Mouse (Mus musculus): ENCODE results near the gene Mdm4. TPM values are rescaled to one million over a fixed set of nuclear protein-coding genes. Genes with fewer than 3 reads are reported as not detected.
"Not testable (repeated sequence)": the region's sequence is repeated elsewhere in the genome, so short reads cannot be mapped to it uniquely, and the experiment has no call there.

Mdm4 gene
- polyA plus RNA-seq, 1 experiment from 2014 or later = 35.7 TPM

GRCm38 (mm10) chr1:133048690-133049089 lies 18.3 kb upstream of the Mdm4 start:
- 31% methylated on average over 2 of the region's 2 CpGs for WGBS
- no peaks in the 10 kb centered on the region for H3K9me3 ChIP-seq (replicated peaks; ENCODE audit: control insufficient read depth, low read length)
- DNase-seq (ENCODE audit: low spot score) (no peak), ATAC-seq (replicated peaks; ENCODE audit: insufficient number of reproducible peaks, low FRiP score, low TSS enrichment, low read depth) (no peak)
- H3K9ac ChIP-seq (replicated peaks; ENCODE audit: low read length) = no peak overlapping the region
- H3K4me1 ChIP-seq (ENCODE audit: control insufficient read depth, insufficient read depth, low read length) = peaks cover 6% of the 10 kb centered on the region
- no peak overlapping the region for H3K27ac ChIP-seq (replicated peaks; ENCODE audit: low read depth, low read length)
- no peaks in the 10 kb centered on the region for H3K36me3 ChIP-seq (replicated peaks; ENCODE audit: control insufficient read depth, insufficient read depth, low read depth, low read length)
- no peaks in the 10 kb centered on the region for H3K27me3 ChIP-seq (ENCODE audit: control insufficient read depth, insufficient read depth, low read length)
- H3K4me3 ChIP-seq (ENCODE audit: low read depth, low read length) = no peak overlapping the region
- no peak overlapping the region for H3K4me2 ChIP-seq (ENCODE audit: low read depth, low read length)

GRCm38 (mm10) chr1:133047575-133047974 lies 17.2 kb upstream of the Mdm4 start:
- Histone ChIP-seq H3K36me3 (replicated peaks; ENCODE audit: control insufficient read depth, insufficient read depth, low read depth, low read length) (no peaks in the 10 kb centered on the region), H3K4me3 (ENCODE audit: low read depth, low read length) (peak overlapping the region; percentile 83), H3K27ac (replicated peaks; ENCODE audit: low read depth, low read length) (0 out of 2 replicates have a peak overlapping the region, but pooled peaks have one; percentile 5), H3K4me1 (ENCODE audit: control insufficient read depth, insufficient read depth, low read length) (peaks cover 6% of the 10 kb centered on the region), H3K4me2 (ENCODE audit: low read depth, low read length) (peak overlapping the region; percentile 91), H3K27me3 (ENCODE audit: control insufficient read depth, insufficient read depth, low read length) (no peaks in the 10 kb centered on the region), H3K9me3 (replicated peaks; ENCODE audit: control insufficient read depth, low read length) (no peaks in the 10 kb centered on the region), H3K9ac (replicated peaks; ENCODE audit: low read length) (peak overlapping the region; percentile 97; the same call in 1 of the 2 replicates)
- ATAC-seq (replicated peaks; ENCODE audit: insufficient number of reproducible peaks, low FRiP score, low TSS enrichment, low read depth) (no peak), DNase-seq (ENCODE audit: low spot score) (no peak)
- WGBS = 47% methylated on average over 8 of the region's 8 CpGs

GRCm38 (mm10) chr1:133046441-133046931 lies 16.1 kb upstream of the Mdm4 start:
- Histone ChIP-seq H3K4me2 (ENCODE audit: low read depth, low read length) (peak overlapping the region; percentile 91), H3K27ac (replicated peaks; ENCODE audit: low read depth, low read length) (peak overlapping the region; percentile 86), H3K9ac (replicated peaks; ENCODE audit: low read length) (peak overlapping the region; percentile 97), H3K36me3 (replicated peaks; ENCODE audit: control insufficient read depth, insufficient read depth, low read depth, low read length) (no peaks in the 10 kb centered on the region), H3K4me3 (ENCODE audit: low read depth, low read length) (peak overlapping the region; percentile 83), H3K9me3 (replicated peaks; ENCODE audit: control insufficient read depth, low read length) (no peaks in the 10 kb centered on the region), H3K4me1 (ENCODE audit: control insufficient read depth, insufficient read depth, low read length) (peaks cover 6% of the 10 kb centered on the region), H3K27me3 (ENCODE audit: control insufficient read depth, insufficient read depth, low read length) (no peaks in the 10 kb centered on the region)
- peak; percentile 57 for ATAC-seq (replicated peaks; ENCODE audit: insufficient number of reproducible peaks, low FRiP score, low TSS enrichment, low read depth)
- peak; percentile 62 for DNase-seq (ENCODE audit: low spot score)
- WGBS = under 1% methylated on average over 40 of the region's 40 CpGs

GRCm38 (mm10) chr1:133045861-133046440 lies 15.6 kb upstream of the Mdm4 start:
- Histone ChIP-seq H3K4me2 (ENCODE audit: low read depth, low read length) (peak overlapping the region; percentile 91), H3K36me3 (replicated peaks; ENCODE audit: control insufficient read depth, insufficient read depth, low read depth, low read length) (no peaks in the 10 kb centered on the region), H3K4me1 (ENCODE audit: control insufficient read depth, insufficient read depth, low read length) (peaks cover 6% of the 10 kb centered on the region), H3K27ac (replicated peaks; ENCODE audit: low read depth, low read length) (peak overlapping the region; percentile 86), H3K9me3 (replicated peaks; ENCODE audit: control insufficient read depth, low read length) (no peaks in the 10 kb centered on the region), H3K27me3 (ENCODE audit: control insufficient read depth, insufficient read depth, low read length) (no peaks in the 10 kb centered on the region), H3K9ac (replicated peaks; ENCODE audit: low read length) (peak overlapping the region; percentile 97), H3K4me3 (ENCODE audit: low read depth, low read length) (peak overlapping the region; percentile 83)
- ATAC-seq (replicated peaks; ENCODE audit: insufficient number of reproducible peaks, low FRiP score, low TSS enrichment, low read depth) (peak; percentile 89), DNase-seq (ENCODE audit: low spot score) (peak; percentile 82)
- under 1% methylated on average over 57 of the region's 71 CpGs for WGBS

GRCm38 (mm10) chr1:133045011-133045860 lies 14.9 kb upstream of the Mdm4 start, which contains the start of gene Pik3c2b:
Gene Pik3c2b, plus strand, starts transcription at chr1:133045667.
- Histone ChIP-seq H3K4me1 (ENCODE audit: control insufficient read depth, insufficient read depth, low read length) (peaks cover 6% of the 10 kb centered on the region), H3K4me3 (ENCODE audit: low read depth, low read length) (peak within 1 kb of the TSS; percentile 83), H3K9ac (replicated peaks; ENCODE audit: low read length) (peak within 1 kb of the TSS; percentile 97), H3K9me3 (replicated peaks; ENCODE audit: control insufficient read depth, low read length) (no peaks in the 10 kb centered on the region), H3K27ac (replicated peaks; ENCODE audit: low read depth, low read length) (peak within 1 kb of the TSS; percentile 86), H3K36me3 (replicated peaks; ENCODE audit: control insufficient read depth, insufficient read depth, low read depth, low read length) (no peaks in the 10 kb centered on the region), H3K4me2 (ENCODE audit: low read depth, low read length) (peak within 1 kb of the TSS; percentile 91), H3K27me3 (ENCODE audit: control insufficient read depth, insufficient read depth, low read length) (no peaks in the 10 kb centered on the region)
- 3% methylated on average over 15 of the region's 15 CpGs for WGBS
- DNase-seq (ENCODE audit: low spot score) (no peak), ATAC-seq (replicated peaks; ENCODE audit: insufficient number of reproducible peaks, low FRiP score, low TSS enrichment, low read depth) (no peak)

- H3K4me1 ChIP-seq (ENCODE audit: control insufficient read depth, insufficient read depth, low read length) = no peaks in the 10 kb centered on the region
- no peak overlapping the region for H3K9ac ChIP-seq (replicated peaks; ENCODE audit: low read length)
- ATAC-seq (replicated peaks; ENCODE audit: insufficient number of reproducible peaks, low FRiP score, low TSS enrichment, low read depth) = 0 out of 2 replicates have a peak, but pooled peaks have one; percentile 30
- DNase-seq (ENCODE audit: low spot score) = peak; percentile 86
- H3K4me3 ChIP-seq (ENCODE audit: low read depth, low read length) = no peak overlapping the region
- H3K27ac ChIP-seq (replicated peaks; ENCODE audit: low read depth, low read length) = no peak overlapping the region
- H3K9me3 ChIP-seq (replicated peaks; ENCODE audit: control insufficient read depth, low read length) = no peaks in the 10 kb centered on the region
- H3K27me3 ChIP-seq (ENCODE audit: control insufficient read depth, insufficient read depth, low read length) = no peaks in the 10 kb centered on the region
- WGBS = 17% methylated on average over 4 of the region's 4 CpGs
- H3K36me3 ChIP-seq (replicated peaks; ENCODE audit: control insufficient read depth, insufficient read depth, low read depth, low read length) = no peaks in the 10 kb centered on the region
- H3K4me2 ChIP-seq (ENCODE audit: low read depth, low read length) = no peak overlapping the region
Observed at GRCm38 (mm10) chr1:133039505-133039949, 9.2 kb upstream of the Mdm4 start.

GRCm38 (mm10) chr1:133034682-133035081 lies 4.3 kb upstream of the Mdm4 start:
- DNase-seq (ENCODE audit: low spot score); H3K27ac ChIP-seq (replicated peaks; ENCODE audit: low read depth, low read length); H3K9ac ChIP-seq (replicated peaks; ENCODE audit: low read length); H3K4me1 ChIP-seq (ENCODE audit: control insufficient read depth, insufficient read depth, low read length); ATAC-seq (replicated peaks; ENCODE audit: insufficient number of reproducible peaks, low FRiP score, low TSS enrichment, low read depth); H3K9me3 ChIP-seq (replicated peaks; ENCODE audit: control insufficient read depth, low read length); H3K4me2 ChIP-seq (ENCODE audit: low read depth, low read length); H3K36me3 ChIP-seq (replicated peaks; ENCODE audit: control insufficient read depth, insufficient read depth, low read depth, low read length); H3K27me3 ChIP-seq (ENCODE audit: control insufficient read depth, insufficient read depth, low read length); H3K4me3 ChIP-seq (ENCODE audit: low read depth, low read length): not testable (repeated sequence)
- 68% methylated on average over 7 of the region's 7 CpGs for WGBS

- Histone ChIP-seq H3K4me3 (ENCODE audit: low read depth, low read length) (peak overlapping the region; percentile 50; the same call in 1 of the 2 replicates), H3K9me3 (replicated peaks; ENCODE audit: control insufficient read depth, low read length) (no peaks in the 10 kb centered on the region), H3K4me2 (ENCODE audit: low read depth, low read length) (peak overlapping the region; percentile 36), H3K4me1 (ENCODE audit: control insufficient read depth, insufficient read depth, low read length) (no peaks in the 10 kb centered on the region), H3K27ac (replicated peaks; ENCODE audit: low read depth, low read length) (no peak overlapping the region), H3K36me3 (replicated peaks; ENCODE audit: control insufficient read depth, insufficient read depth, low read depth, low read length) (no peaks in the 10 kb centered on the region), H3K9ac (replicated peaks; ENCODE audit: low read length) (no peak overlapping the region), H3K27me3 (ENCODE audit: control insufficient read depth, insufficient read depth, low read length) (no peaks in the 10 kb centered on the region)
- DNase-seq (ENCODE audit: low spot score) (peak; percentile 77), ATAC-seq (replicated peaks; ENCODE audit: insufficient number of reproducible peaks, low FRiP score, low TSS enrichment, low read depth) (peak; percentile 81)
- WGBS = 2% methylated on average over 11 of the region's 11 CpGs
Observed at GRCm38 (mm10) chr1:133034091-133034460, 3.7 kb upstream of the Mdm4 start.
